8 mouse cellular contexts compared by ENCODE assay signal in genomic region chr8:120539381-120539774, GRCm38 (mm10). TPM values are rescaled to one million over a fixed set of nuclear protein-coding genes. Genes with fewer than 3 reads are reported as not detected.
DNase-seq lines count a peak whose midpoint lies in the region; ATAC-seq lines count a peak whose summit lies in the region.

No protein-coding gene starts in this region.

- no peaks in the 10 kb centered on the region for H3K36me3 ChIP-seq in kidney, embryonic 14.5 days (ENCODE audit: control insufficient read depth, insufficient read depth, low read length)
- no peaks in the 10 kb centered on the region for H3K36me3 ChIP-seq in embryonic facial prominence, embryonic 12.5 days
- no peaks in the 10 kb centered on the region for H3K36me3 ChIP-seq in hindbrain, embryonic 14.5 days (replicated peaks; ENCODE audit: control insufficient read depth, insufficient read depth)

- no peaks in the 10 kb centered on the region for H3K9me3 ChIP-seq in kidney, embryonic 14.5 days (ENCODE audit: control insufficient read depth, low read length)
- H3K9me3 ChIP-seq in embryonic facial prominence, embryonic 12.5 days, result no peaks in the 10 kb centered on the region
- H3K9me3 ChIP-seq in hindbrain, embryonic 14.5 days (ENCODE audit: control insufficient read depth, low read length), result no peaks in the 10 kb centered on the region

- H3K4me3 ChIP-seq in kidney, embryonic 14.5 days (ENCODE audit: low read length), result peak overlapping the region; percentile 56
- H3K4me3 ChIP-seq in embryonic facial prominence, embryonic 12.5 days, result peak overlapping the region; percentile 62; the same call in 1 of the 2 replicates
- H3K4me3 ChIP-seq in hindbrain, embryonic 14.5 days (replicated peaks; ENCODE audit: low read length), result 0 out of 2 replicates have a peak overlapping the region, but pooled peaks have one; percentile 56

- no peaks in the 10 kb centered on the region for H3K27me3 ChIP-seq in kidney, embryonic 14.5 days (ENCODE audit: control insufficient read depth, insufficient read depth, low read length)
- H3K27me3 ChIP-seq in embryonic facial prominence, embryonic 12.5 days, result peaks cover 8% of the 10 kb centered on the region; the same call in 1 of the 2 replicates
- no peaks in the 10 kb centered on the region for H3K27me3 ChIP-seq in hindbrain, embryonic 14.5 days (ENCODE audit: control insufficient read depth, insufficient read depth, low read length)

- H3K27ac ChIP-seq in kidney, embryonic 14.5 days (ENCODE audit: low read depth, low read length), result peak overlapping the region; percentile 89
- peak overlapping the region; percentile 88 for H3K27ac ChIP-seq in embryonic facial prominence, embryonic 12.5 days
- peak overlapping the region; percentile 99 for H3K27ac ChIP-seq in hindbrain, embryonic 14.5 days

- DNase-seq in kidney, adult 18-20 months, result no peak
- no peak for DNase-seq in hindbrain, embryonic 14.5 days (ENCODE audit: low spot score)
- DNase-seq in lung, postnatal 10 days, result peak; percentile 40
- DNase-seq in spleen, postnatal 36 days (ENCODE audit: low spot score in 2 of 2), result peak; percentile 56 to 66
- no peak for DNase-seq in c-Kit-positive CD71-positive TER-119-positive erythroid progenitor cells, embryonic 14.5 days (ENCODE audit: low spot score)
- no peak for DNase-seq in urinary bladder, postnatal 10 days (ENCODE audit: low spot score)

- ATAC-seq in kidney, embryonic 14.5 days (ENCODE audit: low FRiP score, low TSS enrichment), result no peak
- no peak for ATAC-seq in embryonic facial prominence, embryonic 12.5 days (ENCODE audit: insufficient number of reproducible peaks, insufficient read depth, low FRiP score, low TSS enrichment)
- ATAC-seq in hindbrain, embryonic 14.5 days (ENCODE audit: low FRiP score), result no peak

- WGBS in kidney, embryonic 14.5 days, result 29% methylated on average over 5 of the region's 6 CpGs
- 35% methylated on average over 6 of the region's 6 CpGs for WGBS in embryonic facial prominence, embryonic 12.5 days
- WGBS in hindbrain, embryonic 14.5 days, result 25% methylated on average over 6 of the region's 6 CpGs

- H3K9ac ChIP-seq in kidney, embryonic 14.5 days (ENCODE audit: low read depth, low read length), result peak overlapping the region; percentile 61; the same call in 1 of the 2 replicates
- peak overlapping the region; percentile 21; the same call in 1 of the 2 replicates for H3K9ac ChIP-seq in embryonic facial prominence, embryonic 12.5 days
- peak overlapping the region; percentile 81; the same call in 1 of the 2 replicates for H3K9ac ChIP-seq in hindbrain, embryonic 14.5 days

- H3K4me2 ChIP-seq in kidney, embryonic 14.5 days (replicated peaks; ENCODE audit: low read depth, low read length), result peak overlapping the region; percentile 99
- peak overlapping the region; percentile 90 for H3K4me2 ChIP-seq in embryonic facial prominence, embryonic 12.5 days (replicated peaks)
- H3K4me2 ChIP-seq in hindbrain, embryonic 14.5 days (replicated peaks), result peak overlapping the region; percentile 98

- peaks cover 80% of the 10 kb centered on the region for H3K4me1 ChIP-seq in kidney, embryonic 14.5 days (ENCODE audit: control insufficient read depth, insufficient read depth, low read length)
- H3K4me1 ChIP-seq in embryonic facial prominence, embryonic 12.5 days, result peaks cover 78% of the 10 kb centered on the region
- peaks cover 79% of the 10 kb centered on the region for H3K4me1 ChIP-seq in hindbrain, embryonic 14.5 days (replicated peaks; ENCODE audit: control insufficient read depth, insufficient read depth, low read length)

RNA-seq across cellular contexts. Expression of gene Gins2, which starts 49.7 kb away (rescaled TPM):
- 118 and 145 TPM in 2 replicates for polyA plus RNA-seq in kidney, embryonic 14.5 days (2014; fragmentation: Nextera tagmentation; extraction: Ambion mirVana)
- polyA plus RNA-seq in embryonic facial prominence, embryonic 12.5 days (2016; fragmentation: Nextera tagmentation; extraction: Ambion mirVana), result 109 and 115 TPM in 2 replicates
- 17.5 and 18.2 TPM in 2 replicates for polyA plus RNA-seq in hindbrain, embryonic 14.5 days (2014; fragmentation: Nextera tagmentation; extraction: Ambion mirVana)

Comparison
In these comparisons a context has a peak if more than half of its experiments do, and no peak if none do; other contexts are left out.
1. H3K9ac ChIP-seq: peak in every context shown above with its lines; median percentile 81 in hindbrain, embryonic 14.5 days; 61 in kidney, embryonic 14.5 days; 21 in embryonic facial prominence, embryonic 12.5 days.
2. DNase-seq: peak in lung, postnatal 10 days (single experiment) and spleen, postnatal 36 days (2 of 2); none in kidney, adult 18-20 months (single experiment), hindbrain, embryonic 14.5 days (single experiment), c-Kit-positive CD71-positive TER-119-positive erythroid progenitor cells, embryonic 14.5 days (single experiment) and urinary bladder, postnatal 10 days (single experiment).
3. Peak in every context shown above with its lines, with median percentiles within 50 percentile points of each other: H3K27ac ChIP-seq, H3K4me2 ChIP-seq and H3K4me3 ChIP-seq.